Mouse (Mus musculus): ENCODE measurements around the gene Cnn2. TPM values are rescaled to one million over a fixed set of nuclear protein-coding genes. Genes with fewer than 3 reads are reported as not detected.

Cnn2 gene
- 31.6 and 76.4 TPM in 2 replicates for polyA plus RNA-seq (2015; fragmentation: Nextera tagmentation; extraction: Ambion mirVana)

GRCm38 (mm10) chr10:79988506-79989271 lies at the start of gene Cnn2:
TSS of gene Cnn2 (plus strand) at chr10:79988584.
- H3K4me3 ChIP-seq (replicated peaks) = peak within 1 kb of the TSS; percentile 45
- H3K27me3 ChIP-seq (replicated peaks) = peaks cover 38% of the 10 kb centered on the region
- H3K4me1 ChIP-seq = peaks cover 33% of the 10 kb centered on the region
- H3K36me3 ChIP-seq = 0 out of 2 replicates have a peak, but pooled peaks cover 2% of the 10 kb centered on the region
- H3K9me3 ChIP-seq (replicated peaks) = no peaks in the 10 kb centered on the region
- peak within 1 kb of the TSS; percentile 62 for H3K4me2 ChIP-seq
- 1% methylated on average over 59 of the region's 59 CpGs for WGBS
- ATAC-seq (ENCODE audit: low FRiP score) = no peak
- peak within 1 kb of the TSS; percentile 64 for H3K27ac ChIP-seq (replicated peaks)
- H3K9ac ChIP-seq (replicated peaks) = peak within 1 kb of the TSS; percentile 46

GRCm38 (mm10) chr10:79940749-79941148 lies 47.6 kb upstream of the Cnn2 start:
- H3K4me2 ChIP-seq = no peak overlapping the region
- 63% methylated on average over 7 of the region's 7 CpGs for WGBS
- H3K27ac ChIP-seq (replicated peaks) = no peak overlapping the region
- no peaks in the 10 kb centered on the region for H3K27me3 ChIP-seq (replicated peaks)
- no peak for ATAC-seq (ENCODE audit: low FRiP score)
- no peak overlapping the region for H3K4me3 ChIP-seq (replicated peaks)
- peaks cover 50% of the 10 kb centered on the region for H3K4me1 ChIP-seq
- no peak overlapping the region for H3K9ac ChIP-seq (replicated peaks)
- H3K36me3 ChIP-seq = peaks cover 6% of the 10 kb centered on the region; the same call in 1 of the 2 replicates
- H3K9me3 ChIP-seq (replicated peaks) = no peaks in the 10 kb centered on the region

- Histone ChIP-seq H3K27ac (replicated peaks) (no peak overlapping the region), H3K36me3 (peaks cover 6% of the 10 kb centered on the region; the same call in 1 of the 2 replicates), H3K4me1 (peaks cover 46% of the 10 kb centered on the region), H3K4me3 (replicated peaks) (no peak overlapping the region), H3K4me2 (no peak overlapping the region), H3K27me3 (replicated peaks) (no peaks in the 10 kb centered on the region), H3K9ac (replicated peaks) (no peak overlapping the region), H3K9me3 (replicated peaks) (no peaks in the 10 kb centered on the region)
- no peak for ATAC-seq (ENCODE audit: low FRiP score)
- 96% methylated on average over 1 of the region's 1 CpGs for WGBS
Measured at GRCm38 (mm10) chr10:79942988-79943387, 45.4 kb upstream of the Cnn2 start.

GRCm38 (mm10) chr10:79943471-79943901 lies 44.9 kb upstream of the Cnn2 start:
- Histone ChIP-seq H3K27ac (replicated peaks) (no peak overlapping the region), H3K4me2 (no peak overlapping the region), H3K9ac (replicated peaks) (no peak overlapping the region), H3K9me3 (replicated peaks) (no peaks in the 10 kb centered on the region), H3K4me1 (peaks cover 41% of the 10 kb centered on the region), H3K4me3 (replicated peaks) (no peak overlapping the region), H3K36me3 (peaks cover 8% of the 10 kb centered on the region), H3K27me3 (replicated peaks) (no peaks in the 10 kb centered on the region)
- ATAC-seq (ENCODE audit: low FRiP score) = no peak
- 66% methylated on average over 9 of the region's 9 CpGs for WGBS

GRCm38 (mm10) chr10:79945507-79946234 lies 42.7 kb upstream of the Cnn2 start:
- H3K9ac ChIP-seq (replicated peaks) = no peak overlapping the region
- H3K36me3 ChIP-seq = peaks cover 26% of the 10 kb centered on the region
- no peak overlapping the region for H3K4me2 ChIP-seq
- 0 out of 2 replicates have a peak overlapping the region, but pooled peaks have one; percentile 18 for H3K27ac ChIP-seq (replicated peaks)
- H3K9me3 ChIP-seq (replicated peaks) = no peaks in the 10 kb centered on the region
- H3K4me3 ChIP-seq (replicated peaks) = no peak overlapping the region
- 22% methylated on average over 16 of the region's 16 CpGs for whole genome bisulfite sequencing
- H3K4me1 ChIP-seq = peaks cover 35% of the 10 kb centered on the region
- ATAC-seq (ENCODE audit: low FRiP score) = no peak
- H3K27me3 ChIP-seq (replicated peaks) = no peaks in the 10 kb centered on the region

- no peaks in the 10 kb centered on the region for H3K9me3 ChIP-seq (replicated peaks)
- 19% methylated on average over 7 of the region's 7 CpGs for WGBS
- H3K4me3 ChIP-seq (replicated peaks) = no peak overlapping the region
- no peak overlapping the region for H3K27ac ChIP-seq (replicated peaks)
- peaks cover 33% of the 10 kb centered on the region for H3K4me1 ChIP-seq
- H3K27me3 ChIP-seq (replicated peaks) = no peaks in the 10 kb centered on the region
- H3K4me2 ChIP-seq = no peak overlapping the region
- H3K36me3 ChIP-seq = peaks cover 37% of the 10 kb centered on the region
- no peak for ATAC-seq (ENCODE audit: low FRiP score)
- H3K9ac ChIP-seq (replicated peaks) = no peak overlapping the region
Measured at GRCm38 (mm10) chr10:79946752-79947322, 41.5 kb upstream of the Cnn2 start.

GRCm38 (mm10) chr10:79947502-79947901 lies 40.9 kb upstream of the Cnn2 start:
- Histone ChIP-seq H3K36me3 (peaks cover 36% of the 10 kb centered on the region), H3K4me2 (no peak overlapping the region), H3K27ac (replicated peaks) (no peak overlapping the region), H3K9ac (replicated peaks) (no peak overlapping the region), H3K4me3 (replicated peaks) (no peak overlapping the region), H3K4me1 (peaks cover 33% of the 10 kb centered on the region), H3K9me3 (replicated peaks) (no peaks in the 10 kb centered on the region), H3K27me3 (replicated peaks) (no peaks in the 10 kb centered on the region)
- no peak for ATAC-seq (ENCODE audit: low FRiP score)
- 61% methylated on average over 6 of the region's 6 CpGs for WGBS

- 92% methylated on average over 4 of the region's 4 CpGs for WGBS
- ATAC-seq (ENCODE audit: low FRiP score) = no peak
Measured at GRCm38 (mm10) chr10:79949873-79950272, 38.5 kb upstream of the Cnn2 start.

GRCm38 (mm10) chr10:79950661-79951060 lies 37.7 kb upstream of the Cnn2 start:
- peaks cover 44% of the 10 kb centered on the region for H3K36me3 ChIP-seq
- no peak for ATAC-seq (ENCODE audit: low FRiP score)
- 88% methylated on average over 18 of the region's 18 CpGs for WGBS

More at GRCm38 (mm10) chr10:79949873-79950272, 38.5 kb upstream of the Cnn2 start:
- H3K9me3 ChIP-seq (replicated peaks) = no peaks in the 10 kb centered on the region
- no peak overlapping the region for H3K27ac ChIP-seq (replicated peaks)
- H3K36me3 ChIP-seq = peaks cover 44% of the 10 kb centered on the region
- H3K27me3 ChIP-seq (replicated peaks) = no peaks in the 10 kb centered on the region
- H3K9ac ChIP-seq (replicated peaks) = no peak overlapping the region
- H3K4me2 ChIP-seq = no peak overlapping the region
- H3K4me1 ChIP-seq = peaks cover 21% of the 10 kb centered on the region
- H3K4me3 ChIP-seq (replicated peaks) = no peak overlapping the region

GRCm38 (mm10) chr10:79953946-79954345 lies 34.4 kb upstream of the Cnn2 start:
- H3K36me3 ChIP-seq = peaks cover 38% of the 10 kb centered on the region
- H3K9ac ChIP-seq (replicated peaks) = no peak overlapping the region
- no peak overlapping the region for H3K4me2 ChIP-seq
- ATAC-seq (ENCODE audit: low FRiP score) = no peak
- no peak overlapping the region for H3K27ac ChIP-seq (replicated peaks)
- H3K9me3 ChIP-seq (replicated peaks) = no peaks in the 10 kb centered on the region
- H3K27me3 ChIP-seq (replicated peaks) = no peaks in the 10 kb centered on the region; the same call in 1 of the 2 replicates
- H3K4me3 ChIP-seq (replicated peaks) = no peak overlapping the region
- 91% methylated on average over 6 of the region's 6 CpGs for WGBS
- peaks cover 4% of the 10 kb centered on the region; the same call in 1 of the 2 replicates for H3K4me1 ChIP-seq

More at GRCm38 (mm10) chr10:79950661-79951060, 37.7 kb upstream of the Cnn2 start:
- no peak overlapping the region for H3K27ac ChIP-seq (replicated peaks)
- no peaks in the 10 kb centered on the region for H3K9me3 ChIP-seq (replicated peaks)
- H3K27me3 ChIP-seq (replicated peaks) = no peaks in the 10 kb centered on the region
- H3K4me1 ChIP-seq = peaks cover 14% of the 10 kb centered on the region
- H3K4me2 ChIP-seq = no peak overlapping the region
- no peak overlapping the region for H3K4me3 ChIP-seq (replicated peaks)
- no peak overlapping the region for H3K9ac ChIP-seq (replicated peaks)

- Histone ChIP-seq H3K36me3 (peaks cover 21% of the 10 kb centered on the region), H3K27me3 (replicated peaks) (no peaks in the 10 kb centered on the region; the same call in 1 of the 2 replicates), H3K9ac (replicated peaks) (no peak overlapping the region), H3K4me2 (no peak overlapping the region), H3K4me1 (peaks cover 6% of the 10 kb centered on the region), H3K27ac (replicated peaks) (no peak overlapping the region), H3K4me3 (replicated peaks) (no peak overlapping the region), H3K9me3 (replicated peaks) (no peaks in the 10 kb centered on the region)
- 77% methylated on average over 9 of the region's 9 CpGs for WGBS
- no peak for ATAC-seq (ENCODE audit: low FRiP score)
Measured at GRCm38 (mm10) chr10:79955691-79956090, 32.7 kb upstream of the Cnn2 start.

All from neural tube, embryonic 15.5 days (tissue).